Mouse (Mus musculus) layer of hippocampus, adult 2 months (tissue): ENCODE data around the gene Gadd45gip1. TPM values are rescaled to one million over a fixed set of nuclear protein-coding genes. Genes with fewer than 3 reads are reported as not detected.

Experiments used
- DNase-seq, 2 experiments: peaks; one replicate each; pipeline ENCODE4 v3.0.0; 2022; ENCODE audit warnings: low spot score in 2 of 2
- H3K27ac ChIP-seq: fragments of 200-600 bp; 2 replicates; pipeline ENCODE4 v1.8.1; 2022
- H3K4me3 ChIP-seq: fragments of 200-600 bp; 2 replicates; pipeline ENCODE4 v1.8.1; 2022; ENCODE audit warnings: mild to moderate bottlenecking
- CTCF ChIP-seq: fragments of 200-600 bp; conservative IDR thresholded peaks from 2 replicates; pipeline ENCODE4 v1.8.1; 2022; ENCODE audit warnings: antibody characterized with exemption, mild to moderate bottlenecking, moderate library complexity
- total RNA-seq, 2 experiments: library from RNA; stranded (reverse); gene quantifications; 2 replicates each; pipeline ENCODE4 v1.2.3; 2021

Gene Gadd45gip1
- total RNA-seq, 2 experiments from 2014 or later, result 23.3 to 26.1 TPM

DNA sequence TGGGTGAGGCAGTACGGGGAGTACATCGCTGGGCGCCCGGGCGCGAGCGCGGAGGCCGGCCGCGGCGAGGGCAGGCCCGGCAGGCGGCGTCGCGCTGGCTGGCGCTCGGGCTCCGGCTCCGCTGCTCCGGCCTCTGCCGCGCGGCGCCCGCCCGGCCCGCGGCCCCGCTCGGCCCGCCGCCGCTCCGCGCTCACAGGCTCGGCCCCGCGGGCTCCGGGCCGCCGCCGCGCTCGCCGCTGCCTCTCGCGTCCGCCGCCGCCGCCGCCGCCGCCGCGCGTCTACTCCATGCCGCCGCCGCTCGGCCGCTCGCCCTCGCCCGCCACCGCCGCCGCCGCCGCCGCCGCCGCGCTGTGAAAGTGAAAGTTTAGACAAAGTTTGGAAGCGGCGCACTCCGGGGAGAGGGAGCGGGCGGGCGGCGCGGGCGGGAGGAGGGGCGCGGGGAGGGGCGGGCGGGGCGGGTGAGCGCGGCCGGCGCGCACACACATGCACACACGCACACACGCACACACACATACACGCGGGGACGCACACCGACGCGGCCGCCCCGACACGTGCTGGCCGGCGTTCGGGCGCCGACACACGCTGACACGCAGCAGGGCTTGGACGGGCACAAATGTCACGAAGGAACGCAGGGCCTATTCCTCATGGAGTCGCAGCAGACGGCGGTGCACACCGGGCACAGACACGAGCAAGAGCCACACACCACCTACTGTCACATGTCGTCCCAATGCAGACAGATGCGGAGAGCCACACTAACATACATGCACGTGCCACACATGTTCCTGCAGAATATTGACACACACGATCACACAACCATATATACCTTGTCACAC is 31.1 kb upstream of the Gadd45gip1 start, which contains the start of gene Nfix:
Gene Nfix, minus strand, starts transcription at position 346 of the 833 bp plus-strand sequence.
- H3K4me3 ChIP-seq, result peak within 1 kb of the TSS; percentile 82
- no peak for TF ChIP-seq CTCF
- DNase-seq, result no peak
- peak within 1 kb of the TSS; percentile 97 for H3K27ac ChIP-seq

DNA sequence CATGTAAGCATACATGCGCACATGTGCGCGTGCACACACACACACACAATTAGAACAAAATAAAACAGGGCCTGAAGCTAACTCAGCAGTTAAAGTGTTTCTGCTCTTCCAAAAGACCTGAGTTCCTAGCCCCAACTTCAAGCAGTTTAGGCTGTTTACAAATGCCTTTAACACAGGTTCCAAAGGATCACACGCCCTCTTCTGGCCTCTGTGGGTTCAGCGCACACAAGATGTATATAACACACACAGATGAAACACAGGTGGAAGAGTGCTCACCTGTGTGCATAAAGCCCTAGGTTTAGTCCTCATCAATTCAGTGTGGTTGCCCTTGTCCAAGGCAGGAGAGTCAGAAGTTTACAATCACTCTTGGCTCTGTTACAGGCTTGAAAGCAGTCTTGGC is 25.3 kb upstream of the Gadd45gip1 start:
- no peak overlapping the region for H3K4me3 ChIP-seq
- TF ChIP-seq CTCF, result peak; percentile 38
- no peak for DNase-seq
- H3K27ac ChIP-seq, result no peak overlapping the region

DNA sequence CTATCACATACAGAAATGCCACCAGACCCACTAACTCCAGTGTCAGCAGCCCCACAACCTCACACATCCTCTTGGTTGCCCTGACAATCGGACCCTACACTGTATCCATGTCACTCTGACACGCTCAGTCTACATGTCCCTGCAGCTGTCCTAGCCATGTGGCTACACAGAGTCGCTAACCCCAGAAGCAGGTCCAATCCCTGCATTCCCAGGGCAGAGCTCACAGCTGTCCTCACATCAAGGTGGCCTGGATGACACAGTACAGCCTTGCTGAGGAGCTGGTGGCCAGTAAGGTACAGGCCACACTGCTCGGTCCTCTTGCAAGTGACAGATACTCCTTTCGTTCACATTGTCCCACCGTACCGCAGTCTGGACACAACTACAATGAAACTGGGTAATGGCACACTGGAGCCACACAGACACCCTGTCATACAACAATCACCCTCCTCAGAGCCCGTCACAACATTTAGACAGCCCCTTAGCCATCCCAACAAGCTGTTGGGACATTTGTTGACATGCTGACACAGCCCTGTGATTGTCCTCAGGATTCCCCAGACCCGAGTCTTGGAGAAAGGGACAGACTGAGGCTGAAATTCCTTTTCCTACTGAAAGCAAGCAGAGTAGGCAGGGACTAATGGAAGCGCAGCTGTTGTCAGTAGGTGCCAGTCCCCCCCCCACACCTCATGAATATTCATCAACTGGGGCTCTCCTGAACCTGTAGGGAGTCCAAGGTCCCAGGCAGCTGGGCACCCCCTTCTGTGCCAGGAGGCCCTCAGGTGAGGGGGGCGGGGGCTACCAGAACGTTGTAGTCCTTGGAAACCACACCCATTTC is 22.0 kb upstream of the Gadd45gip1 start:
- Histone ChIP-seq H3K4me3 (no peak overlapping the region), H3K27ac (0 out of 2 replicates have a peak overlapping the region, but pooled peaks have one; percentile 7)
- TF ChIP-seq CTCF, result no peak
- no peak for DNase-seq

DNA sequence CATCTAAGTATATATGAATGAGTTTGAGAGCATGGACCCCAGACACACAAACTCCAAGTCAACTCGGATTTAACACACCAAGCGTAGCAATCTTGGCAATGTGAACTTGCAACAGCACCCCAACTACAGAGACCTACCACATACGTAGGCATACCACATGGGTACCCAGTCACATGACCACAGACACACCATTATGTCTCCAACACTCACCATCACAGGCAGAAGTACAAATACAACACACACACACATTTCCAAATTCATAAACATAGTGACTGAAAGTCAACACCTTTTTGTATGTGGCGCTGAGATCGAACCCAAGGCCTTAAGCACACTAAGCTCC is 21.4 kb upstream of the Gadd45gip1 start:
- no peak overlapping the region for H3K4me3 ChIP-seq
- H3K27ac ChIP-seq, result no peak overlapping the region
- no peak for TF ChIP-seq CTCF
- DNase-seq, result no peak

DNA sequence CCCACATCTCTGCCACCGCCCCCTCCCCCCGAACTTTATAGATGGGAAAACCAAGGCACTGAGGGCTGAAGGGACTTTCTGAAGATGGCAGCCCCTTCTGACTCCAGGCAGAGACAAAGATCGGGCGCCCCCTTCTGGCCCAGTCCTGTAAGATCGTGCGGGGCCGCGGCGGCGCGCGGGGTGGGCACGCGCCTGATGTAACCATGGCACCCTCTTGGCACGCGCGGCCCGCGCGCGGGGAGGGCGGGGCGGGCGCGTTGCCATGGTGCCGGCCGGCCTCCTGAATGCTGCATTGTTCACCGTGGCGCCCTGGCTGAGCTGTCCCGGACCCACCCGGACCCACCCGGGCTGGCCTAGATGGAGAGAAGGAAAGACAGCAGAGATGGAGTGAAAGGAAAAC is 20.4 kb upstream of the Gadd45gip1 start:
- Histone ChIP-seq H3K4me3 (peak overlapping the region; percentile 53), H3K27ac (peak overlapping the region; percentile 86)
- peak; percentile 95 to 99 for DNase-seq
- TF ChIP-seq CTCF, result peak; percentile 85

DNA sequence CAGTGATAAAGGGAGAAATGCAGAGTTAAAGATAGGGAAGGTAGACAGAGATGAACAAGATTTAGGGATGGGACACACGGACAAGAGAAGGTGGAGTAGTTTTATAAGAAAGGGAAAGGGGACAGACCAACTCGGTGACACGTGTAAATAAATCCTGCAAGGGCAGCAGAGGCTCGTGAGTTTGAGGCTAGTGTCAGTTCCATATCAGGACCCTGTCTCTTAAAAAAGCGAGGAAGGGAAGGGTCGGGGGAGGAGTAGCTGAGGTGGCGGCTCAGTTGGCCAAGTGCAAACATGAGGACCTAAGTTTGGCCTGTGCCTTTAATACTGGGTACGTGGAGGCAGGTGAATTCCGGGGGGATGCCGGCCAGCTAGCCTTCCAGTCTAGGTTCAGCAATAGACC is 20.0 kb upstream of the Gadd45gip1 start:
- peak overlapping the region; percentile 86 for H3K27ac ChIP-seq
- DNase-seq, result no peak
- H3K4me3 ChIP-seq, result peak overlapping the region; percentile 53
- no peak for TF ChIP-seq CTCF

DNA sequence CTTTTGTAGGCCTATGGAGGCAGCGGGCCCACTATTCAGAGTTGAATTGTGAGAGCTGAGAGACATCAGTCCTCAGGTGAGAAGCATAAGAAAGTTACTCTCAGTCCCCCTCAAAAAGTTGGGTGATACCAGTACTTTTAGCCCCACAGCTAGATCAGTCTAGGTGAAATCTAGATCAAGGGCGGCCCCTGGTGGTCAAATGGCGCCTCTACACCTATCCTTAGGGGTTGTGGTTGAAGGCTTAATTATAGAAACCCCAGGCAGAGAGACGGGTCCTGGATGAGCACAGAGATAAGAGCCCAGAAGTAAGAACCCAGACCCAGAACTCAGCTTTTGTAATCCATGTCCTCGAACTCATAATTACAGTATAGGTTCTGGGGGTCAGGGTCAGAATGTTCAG is 18.3 kb upstream of the Gadd45gip1 start:
- H3K4me3 ChIP-seq, result no peak overlapping the region
- peak; percentile 82 to 95 for DNase-seq
- peak overlapping the region; percentile 64 for H3K27ac ChIP-seq
- TF ChIP-seq CTCF, result peak; percentile 91

DNA sequence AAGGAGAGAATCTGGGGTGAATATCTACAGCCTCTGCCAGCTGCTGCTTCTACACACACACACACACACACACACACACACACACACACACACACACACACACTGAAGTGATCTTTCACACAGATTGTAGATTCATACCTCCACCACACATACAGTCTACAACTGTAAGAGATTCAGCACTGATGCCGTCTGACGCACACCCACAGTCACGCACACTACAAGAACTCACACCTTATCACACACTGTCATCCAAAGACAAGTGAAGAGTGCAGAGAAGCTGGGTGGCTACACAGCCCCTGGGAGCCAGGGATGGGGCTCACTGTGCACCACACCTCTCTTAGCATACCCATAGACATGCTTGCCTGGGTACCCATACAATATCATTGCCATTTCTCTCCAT is 17.5 kb upstream of the Gadd45gip1 start:
- TF ChIP-seq CTCF, result no peak
- DNase-seq, result no peak
- Histone ChIP-seq H3K4me3 (no peak overlapping the region), H3K27ac (peak overlapping the region; percentile 79)

DNA sequence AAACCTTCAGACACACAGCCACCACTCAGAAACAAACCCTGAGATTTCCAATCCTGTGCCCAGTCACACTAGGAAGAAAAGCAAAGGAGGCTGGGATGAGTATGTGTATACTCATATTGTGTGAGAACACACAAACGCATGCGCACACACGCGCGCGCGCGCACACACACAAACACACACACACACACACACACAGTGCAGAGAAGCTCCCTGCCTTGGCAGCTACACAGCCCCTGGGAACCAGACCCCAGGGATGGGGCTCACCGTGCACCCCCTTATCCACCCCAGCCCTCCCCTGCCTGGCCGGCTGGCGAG is 17.1 kb upstream of the Gadd45gip1 start:
- peak overlapping the region; percentile 79 for H3K27ac ChIP-seq
- no peak overlapping the region for H3K4me3 ChIP-seq
- no peak for TF ChIP-seq CTCF
- no peak for DNase-seq

DNA sequence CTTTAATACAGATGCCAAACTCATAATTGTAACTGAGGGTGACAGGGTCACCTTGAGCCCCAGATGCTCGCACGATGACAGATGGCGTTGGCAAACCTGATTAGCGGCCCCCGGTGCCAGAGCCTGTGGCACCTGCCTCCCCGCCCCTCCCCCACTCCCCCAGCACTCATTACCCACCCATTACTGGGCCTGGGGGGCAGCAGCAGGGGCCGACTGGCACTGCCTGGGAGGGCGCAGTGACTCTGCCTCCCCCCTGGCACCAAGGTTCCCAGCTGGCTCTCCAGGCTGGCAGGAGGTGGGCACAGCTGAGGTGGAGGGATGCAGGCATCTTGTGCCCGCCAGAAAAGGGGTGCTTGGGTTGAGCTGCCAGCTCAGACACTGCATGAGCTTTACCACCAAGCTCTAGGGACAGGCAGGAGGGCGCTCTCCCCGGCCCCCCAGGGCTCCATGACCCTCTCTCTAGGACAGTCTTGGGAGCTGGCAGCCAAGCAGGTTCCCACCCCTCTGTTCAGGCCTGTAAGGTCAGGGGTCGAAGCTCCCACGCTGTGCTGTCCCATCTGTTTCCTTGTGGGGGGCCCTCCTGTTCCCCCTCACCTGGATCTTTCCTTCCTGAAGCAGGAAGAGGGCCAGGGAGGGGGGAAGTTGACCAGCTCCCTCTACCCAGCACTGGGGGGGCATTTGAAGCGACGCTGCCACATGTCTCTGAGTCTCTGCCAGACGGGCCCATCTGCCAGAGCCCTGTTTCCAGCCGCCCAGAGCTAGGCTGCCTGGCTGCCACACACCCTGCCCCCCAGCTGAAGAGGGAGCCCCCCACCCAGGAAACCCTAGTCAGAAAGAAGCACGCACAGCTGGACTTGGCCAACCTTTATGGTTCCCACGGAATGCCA is 16.5 kb upstream of the Gadd45gip1 start:
- no peak overlapping the region for H3K4me3 ChIP-seq
- peak in 1 of 2 experiments; percentile 44 for DNase-seq
- no peak for TF ChIP-seq CTCF
- H3K27ac ChIP-seq, result peak overlapping the region; percentile 79

DNA sequence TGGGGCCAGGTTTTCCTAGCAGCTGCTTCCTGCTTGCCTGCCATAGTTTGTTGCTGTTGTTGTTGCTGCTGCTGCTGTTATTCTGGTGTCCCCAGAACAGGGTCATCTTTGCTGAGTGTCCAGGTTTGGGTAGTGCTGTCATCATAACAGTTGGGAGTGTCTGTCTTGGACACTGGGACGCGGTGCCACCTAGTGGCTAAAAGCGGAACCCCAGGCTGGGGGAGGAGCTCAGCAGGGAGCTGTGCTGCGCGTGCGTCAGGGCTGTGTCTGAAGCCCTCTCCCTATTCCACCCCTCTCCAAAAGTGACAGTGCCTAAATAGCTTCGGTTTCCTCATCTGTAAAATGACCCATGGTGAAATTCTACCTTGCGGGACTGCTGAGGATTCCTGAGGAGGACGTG is 15.8 kb upstream of the Gadd45gip1 start:
- DNase-seq, result peak; percentile 94 to 99
- Histone ChIP-seq H3K4me3 (no peak overlapping the region), H3K27ac (peak overlapping the region; percentile 79)
- TF ChIP-seq CTCF, result peak; percentile 98

DNA sequence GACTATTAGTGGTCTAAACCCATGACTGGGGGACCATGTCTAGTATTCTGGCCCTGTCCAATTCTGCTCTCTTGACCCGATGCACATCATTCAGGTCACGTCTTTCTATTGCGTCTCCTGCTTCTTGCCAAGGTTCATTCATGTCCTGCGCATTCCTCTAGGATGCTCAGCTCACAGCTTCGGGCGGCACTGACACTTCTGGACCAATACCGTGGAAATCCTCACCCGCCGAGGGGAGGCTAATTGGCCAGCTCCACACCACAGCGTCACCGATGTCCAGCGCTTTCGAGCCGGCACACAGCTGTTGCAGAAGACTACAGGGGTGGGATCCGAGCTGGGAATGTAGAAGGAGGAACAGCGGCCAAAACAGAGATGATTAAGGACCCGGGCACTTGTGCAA is 15.2 kb upstream of the Gadd45gip1 start:
- DNase-seq, result no peak
- no peak for TF ChIP-seq CTCF
- H3K4me3 ChIP-seq, result no peak overlapping the region
- H3K27ac ChIP-seq, result no peak overlapping the region; the same call in 1 of the 2 replicates
